Mouse (Mus musculus) midbrain, embryonic 10.5 days (tissue): Measurements from ENCODE around the gene Ltbp3. TPM values are rescaled to one million over a fixed set of nuclear protein-coding genes. Genes with fewer than 3 reads are reported as not detected.

Experiments used
- DNase-seq: peaks from one replicate; pipeline ENCODE4 v3.0.0-alpha.2; 2017; ENCODE audit warnings: low spot score
- H3K27ac ChIP-seq: fragments of 300-500 bp; sonication (generic); replicated peaks from 2 replicates; pipeline ENCODE4 v1.5.1; 2016; ENCODE audit warnings: mild to moderate bottlenecking
- H3K27me3 ChIP-seq: fragments of 300-500 bp; sonication (generic); 2 replicates; pipeline ENCODE4 v1.6.1; 2016; ENCODE audit warnings: low read depth, mild to moderate bottlenecking; ENCODE audit not compliant: poor library complexity, severe bottlenecking
- H3K36me3 ChIP-seq: fragments of 300-500 bp; sonication (generic); 2 replicates; pipeline ENCODE4 v1.6.1; 2016; ENCODE audit warnings: mild to moderate bottlenecking, moderate library complexity
- H3K4me1 ChIP-seq: fragments of 300-500 bp; sonication (generic); 2 replicates; pipeline ENCODE4 v1.6.1; 2016
- H3K4me3 ChIP-seq: fragments of 300-500 bp; sonication (generic); 2 replicates; pipeline ENCODE4 v1.5.1; 2016; ENCODE audit warnings: mild to moderate bottlenecking, moderate library complexity
- H3K9me3 ChIP-seq: fragments of 300-500 bp; sonication (generic); replicated peaks from 2 replicates; pipeline ENCODE4 v1.6.1; 2016; ENCODE audit warnings: mild to moderate bottlenecking
- WGBS: fragments of 180-500 bp; shearing (Covaris S2); methylation state at CpG from one replicate; pipeline ENCODE4 v1.1.7; 2016; 5-methylcytosine and 5-hydroxymethylcytosine counted together
- polyA plus RNA-seq: library from polyadenylated mRNA; unstranded; fragments of >200 nt; fragmentation: Nextera tagmentation; extraction: Ambion mirVana; gene quantifications from 2 replicates; pipeline ENCODE4 v1.2.1, GENCODE M21; 2016

The Ltbp3 gene
- polyA plus RNA-seq, 1 experiment from 2014 or later = 2.9 TPM

DNA sequence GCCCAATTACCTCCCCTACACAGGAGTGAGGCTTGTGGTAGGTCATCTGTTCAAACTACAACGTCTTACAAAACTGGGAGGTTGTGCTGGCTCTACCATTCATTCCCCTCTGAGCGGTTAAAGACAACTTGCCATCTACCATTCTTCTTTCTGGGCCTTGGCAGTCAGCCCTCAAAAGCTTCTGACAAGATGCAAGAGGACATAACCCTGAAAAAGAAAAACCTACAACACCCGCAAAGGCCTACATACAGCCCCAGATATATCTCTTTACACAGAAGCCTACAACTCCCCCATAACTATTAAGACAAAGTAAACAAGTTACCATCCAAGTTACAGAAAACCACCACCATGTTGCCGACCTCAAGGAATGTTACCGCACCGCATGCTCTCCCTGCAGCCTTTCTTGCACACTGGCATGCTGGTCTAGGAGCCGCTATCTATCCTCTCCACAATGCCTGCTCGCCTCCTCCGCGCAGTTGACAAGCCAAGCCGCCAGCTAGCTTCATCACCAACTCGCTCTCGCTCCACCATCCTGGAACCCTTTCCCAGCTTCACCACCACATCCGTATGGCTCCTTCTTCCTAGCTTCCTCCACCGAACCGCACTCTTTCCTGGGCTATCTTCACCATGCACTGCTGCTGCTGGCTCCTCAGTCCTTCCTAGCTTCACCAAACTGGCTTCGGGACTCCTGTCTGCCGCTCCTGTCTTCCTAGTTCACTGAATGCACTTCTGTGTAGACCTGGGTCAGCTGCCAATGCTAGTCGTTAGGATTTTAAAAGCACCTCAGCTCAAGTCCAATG lies 60.1 kb downstream of the Ltbp3 start:
- peak overlapping the region; percentile 99 for H3K4me3 ChIP-seq
- WGBS = under 1% methylated on average over 19 of the region's 19 CpGs
- peak overlapping the region; percentile 100 for H3K27ac ChIP-seq
- peaks cover 59% of the 10 kb centered on the region for H3K4me1 ChIP-seq
- DNase-seq = peak; percentile 63
- no peaks in the 10 kb centered on the region for H3K9me3 ChIP-seq
- H3K27me3 ChIP-seq = no peaks in the 10 kb centered on the region
- peaks cover 53% of the 10 kb centered on the region for H3K36me3 ChIP-seq

DNA sequence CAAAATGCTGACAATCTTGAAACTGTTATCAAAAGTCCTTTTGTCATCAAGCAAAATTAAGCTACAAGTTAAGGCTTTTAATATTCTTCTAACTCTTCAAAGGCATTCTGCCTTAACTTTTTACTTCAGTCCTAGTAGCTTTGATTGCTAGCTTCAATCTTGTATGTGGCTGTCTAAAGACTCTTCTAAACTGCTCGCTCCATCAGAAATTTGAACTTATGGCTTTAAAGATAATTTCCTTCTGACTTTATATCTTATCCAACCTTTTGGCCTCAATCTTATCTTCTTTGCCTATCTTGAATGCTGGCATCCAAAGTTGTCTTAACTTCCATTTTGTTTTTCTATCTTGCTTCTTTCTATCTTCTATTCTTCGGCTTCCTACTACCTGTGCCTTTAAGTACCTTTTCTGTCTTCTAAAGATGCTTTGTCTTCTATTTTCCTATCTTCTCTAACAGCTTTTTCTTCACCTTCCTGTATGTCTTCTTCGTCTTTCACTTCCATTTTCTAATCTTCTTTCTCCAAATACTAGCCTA lies 60.8 kb downstream of the Ltbp3 start:
- peak overlapping the region; percentile 99 for H3K4me3 ChIP-seq
- no peaks in the 10 kb centered on the region for H3K9me3 ChIP-seq
- peak overlapping the region; percentile 100 for H3K27ac ChIP-seq
- H3K27me3 ChIP-seq = no peaks in the 10 kb centered on the region
- H3K36me3 ChIP-seq = peaks cover 46% of the 10 kb centered on the region
- no peak for DNase-seq
- WGBS = 16% methylated on average over 3 of the region's 3 CpGs
- peaks cover 60% of the 10 kb centered on the region for H3K4me1 ChIP-seq

DNA sequence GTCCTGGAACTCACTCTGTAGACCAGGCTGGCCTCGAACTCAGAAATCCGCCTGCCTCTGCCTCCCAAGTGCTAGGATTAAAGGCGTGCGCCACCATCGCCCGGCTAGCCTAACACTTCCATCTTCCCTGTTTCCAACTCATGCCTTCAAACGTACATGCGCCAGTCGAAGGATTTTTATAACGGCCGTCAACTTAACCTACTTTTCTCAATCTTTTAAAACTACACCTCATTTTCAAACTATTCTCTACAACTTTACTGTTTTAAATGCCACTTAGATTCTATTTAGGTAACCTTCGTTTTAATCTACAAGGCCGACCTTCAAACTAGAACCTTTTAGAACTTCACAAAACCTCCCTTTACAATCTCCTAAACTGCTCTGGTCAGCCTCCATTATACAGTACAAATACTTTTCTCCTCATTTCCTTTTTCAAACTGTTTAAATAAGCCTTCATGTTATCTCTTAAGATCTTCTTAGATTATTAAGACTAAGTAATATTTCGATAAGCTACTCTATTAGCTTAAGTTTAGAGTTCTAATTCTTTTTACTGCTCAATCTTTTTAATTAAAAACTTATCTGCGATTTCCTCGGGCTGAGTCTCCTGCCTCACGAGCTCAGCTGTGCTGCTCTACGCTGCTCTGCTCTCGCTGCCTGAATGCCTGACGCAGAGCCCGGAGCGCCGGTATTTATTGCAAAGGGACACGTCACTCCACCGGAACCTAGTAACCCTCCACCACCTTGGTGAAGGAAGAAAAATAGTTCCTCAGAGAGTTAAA lies 61.5 kb downstream of the Ltbp3 start:
- peak; percentile 94 for DNase-seq
- H3K27me3 ChIP-seq = no peaks in the 10 kb centered on the region
- H3K4me3 ChIP-seq = peak overlapping the region; percentile 99
- WGBS = under 1% methylated on average over 25 of the region's 25 CpGs
- peaks cover 60% of the 10 kb centered on the region for H3K4me1 ChIP-seq
- H3K27ac ChIP-seq = peak overlapping the region; percentile 100
- peaks cover 39% of the 10 kb centered on the region for H3K36me3 ChIP-seq
- no peaks in the 10 kb centered on the region for H3K9me3 ChIP-seq

DNA sequence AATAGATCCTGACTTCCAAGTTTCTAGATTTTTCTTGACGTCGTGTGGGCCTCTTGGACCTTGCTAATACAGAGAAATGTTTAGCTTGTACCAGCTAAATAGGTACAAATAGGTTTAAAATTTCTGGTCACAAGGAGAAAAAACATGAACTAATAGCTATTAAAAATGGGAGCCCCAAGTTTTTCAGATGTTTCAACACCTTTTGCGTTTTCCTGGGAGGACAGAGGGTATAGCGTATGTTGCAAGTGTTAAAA lies 62.0 kb downstream of the Ltbp3 start:
- no peaks in the 10 kb centered on the region for H3K9me3 ChIP-seq
- peaks cover 60% of the 10 kb centered on the region for H3K4me1 ChIP-seq
- peak overlapping the region; percentile 100 for H3K27ac ChIP-seq
- H3K36me3 ChIP-seq = peaks cover 34% of the 10 kb centered on the region
- no peak for DNase-seq
- H3K4me3 ChIP-seq = peak overlapping the region; percentile 99
- H3K27me3 ChIP-seq = no peaks in the 10 kb centered on the region
- under 1% methylated on average over 4 of the region's 4 CpGs for WGBS

DNA sequence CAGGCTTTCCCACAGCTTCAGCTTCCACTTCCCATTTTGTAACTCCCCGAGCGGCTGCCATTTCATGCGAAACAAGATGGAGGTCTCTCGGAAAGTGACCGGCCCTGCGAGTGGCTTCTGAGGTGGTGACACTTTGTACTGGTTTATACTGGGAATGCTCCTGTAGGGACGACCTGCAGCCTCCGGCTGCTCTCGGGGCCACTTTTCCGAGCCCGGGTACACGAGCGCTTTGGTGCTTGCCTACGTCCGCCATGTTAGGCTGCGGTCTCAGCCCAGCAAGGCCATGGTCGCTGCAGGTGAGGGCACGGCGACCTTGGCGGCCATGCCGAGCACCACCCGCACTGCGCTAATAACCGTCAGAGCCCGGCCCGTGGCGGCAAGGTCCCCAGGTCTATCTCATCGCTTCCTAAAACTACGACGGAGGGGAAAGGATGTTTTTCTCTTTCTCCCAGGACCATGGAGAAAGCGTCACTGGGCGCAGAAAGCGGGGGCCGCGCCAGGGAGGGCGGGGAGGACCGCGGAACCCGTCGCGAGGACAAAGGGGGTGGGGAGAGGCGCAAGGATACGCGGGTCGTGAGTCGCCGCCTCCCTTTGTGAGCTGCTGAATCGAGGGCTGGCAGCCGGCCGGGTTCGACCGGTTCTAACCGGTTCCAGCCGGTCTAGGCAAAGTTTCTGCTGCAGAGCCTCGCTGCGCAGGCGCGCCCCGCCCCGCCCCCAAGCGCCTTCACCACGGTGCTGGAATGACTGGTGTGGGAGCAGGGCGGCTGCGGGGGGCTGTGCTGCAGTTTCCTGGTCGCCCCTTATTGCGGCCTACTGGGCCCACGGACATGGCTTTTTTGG lies 62.6 kb downstream of the Ltbp3 start:
- Histone ChIP-seq H3K27me3 (no peaks in the 10 kb centered on the region), H3K4me1 (peaks cover 57% of the 10 kb centered on the region), H3K36me3 (peaks cover 28% of the 10 kb centered on the region), H3K4me3 (peak overlapping the region; percentile 99), H3K9me3 (no peaks in the 10 kb centered on the region), H3K27ac (peak overlapping the region; percentile 100)
- under 1% methylated on average over 67 of the region's 67 CpGs for WGBS
- peak; percentile 100 for DNase-seq

DNA sequence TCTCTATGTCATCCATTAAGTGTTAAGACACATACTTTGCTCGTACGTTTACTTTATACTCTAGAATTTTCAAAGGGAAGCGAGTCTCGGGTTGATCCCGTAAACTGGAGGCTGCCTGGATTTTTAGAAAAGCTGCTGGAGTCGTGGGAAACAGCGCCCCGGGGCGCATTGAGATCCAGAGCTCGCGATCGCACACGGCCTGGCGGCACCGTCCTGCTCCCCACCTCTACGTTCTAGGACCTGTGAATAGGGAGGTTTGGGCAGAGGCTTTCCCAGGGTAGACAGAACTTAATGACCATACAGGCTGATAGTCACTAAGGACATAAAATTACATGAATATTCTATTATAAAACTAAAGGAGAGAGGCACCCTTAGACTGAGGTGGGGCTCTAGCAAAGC lies 63.2 kb downstream of the Ltbp3 start:
- DNase-seq = no peak
- peaks cover 57% of the 10 kb centered on the region for H3K4me1 ChIP-seq
- WGBS = under 1% methylated on average over 16 of the region's 16 CpGs

DNA sequence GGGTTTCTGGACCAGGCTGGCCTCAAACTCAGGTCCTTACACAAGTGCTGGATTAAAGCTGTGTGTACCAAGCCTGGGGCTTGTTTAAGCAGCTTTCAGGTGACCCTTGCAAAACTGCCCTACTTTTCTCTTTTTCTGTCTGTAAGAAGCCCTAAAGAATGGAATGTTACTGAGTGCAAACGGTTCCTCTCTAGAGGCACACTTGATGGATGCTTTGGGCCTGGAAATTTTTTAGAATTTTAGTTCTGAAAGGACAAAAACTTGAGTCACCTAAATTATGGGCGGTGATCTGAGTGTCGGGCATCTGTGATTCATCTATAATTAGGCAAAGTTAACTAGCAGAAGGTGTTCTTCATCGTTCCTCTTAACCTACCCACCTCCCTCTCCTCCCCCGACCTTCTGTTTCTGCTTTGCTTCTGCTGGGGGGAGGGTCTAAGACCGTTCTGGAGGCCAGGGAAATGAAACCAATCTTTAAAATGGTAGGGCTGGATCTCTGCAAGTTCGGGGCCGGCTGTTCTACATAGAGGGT lies 63.7 kb downstream of the Ltbp3 start:
- no peak for DNase-seq
- no peaks in the 10 kb centered on the region for H3K27me3 ChIP-seq
- peaks cover 63% of the 10 kb centered on the region for H3K4me1 ChIP-seq
- 41% methylated on average over 8 of the region's 8 CpGs for WGBS
- peak overlapping the region; percentile 99 for H3K4me3 ChIP-seq
- H3K9me3 ChIP-seq = no peaks in the 10 kb centered on the region
- H3K36me3 ChIP-seq = peaks cover 17% of the 10 kb centered on the region
- H3K27ac ChIP-seq = peak overlapping the region; percentile 100

More for the DNA sequence above, 63.2 kb downstream of the Ltbp3 start:
- Histone ChIP-seq H3K4me3 (peak overlapping the region; percentile 99), H3K27ac (peak overlapping the region; percentile 100), H3K9me3 (no peaks in the 10 kb centered on the region), H3K27me3 (no peaks in the 10 kb centered on the region), H3K36me3 (peaks cover 22% of the 10 kb centered on the region)

DNA sequence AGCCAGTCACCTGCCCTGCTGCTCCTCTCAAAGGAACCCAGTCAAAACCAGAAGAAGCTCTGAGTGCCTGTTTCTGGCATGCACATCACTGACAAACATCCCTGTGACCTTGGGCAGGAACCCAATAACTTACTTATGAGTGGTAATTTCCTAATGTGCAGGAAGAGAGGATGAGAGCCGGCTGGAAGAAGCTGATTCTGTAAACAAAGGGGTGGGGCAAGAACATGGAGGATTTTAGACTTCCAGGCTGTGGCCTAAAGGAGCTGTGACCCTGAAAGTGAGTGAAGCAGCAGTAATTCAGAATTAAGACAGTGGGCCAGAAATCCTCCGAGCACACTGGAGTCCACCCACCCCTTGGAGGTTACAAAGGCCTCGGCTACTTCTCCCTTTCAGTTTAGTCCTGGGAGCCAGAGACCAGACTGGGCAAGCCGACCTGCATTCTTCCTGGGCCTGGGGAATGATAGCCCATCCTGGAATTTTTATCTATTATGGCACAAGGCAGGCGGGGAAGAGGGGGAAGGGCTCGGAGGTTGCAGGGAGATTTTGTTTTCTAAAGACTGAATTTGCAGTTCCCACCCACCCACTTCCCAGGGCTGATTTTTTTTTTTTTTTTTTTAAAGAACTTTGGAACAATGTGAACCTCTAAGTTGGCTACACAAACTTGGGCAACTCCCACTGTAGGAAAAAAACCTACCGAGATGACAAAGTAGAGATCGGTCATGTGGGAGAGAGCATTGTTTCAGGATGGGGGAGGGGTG lies 65.5 kb downstream of the Ltbp3 start:
- H3K4me3 ChIP-seq = peak overlapping the region; percentile 27
- DNase-seq = no peak
- 3% methylated on average over 8 of the region's 8 CpGs for WGBS

DNA sequence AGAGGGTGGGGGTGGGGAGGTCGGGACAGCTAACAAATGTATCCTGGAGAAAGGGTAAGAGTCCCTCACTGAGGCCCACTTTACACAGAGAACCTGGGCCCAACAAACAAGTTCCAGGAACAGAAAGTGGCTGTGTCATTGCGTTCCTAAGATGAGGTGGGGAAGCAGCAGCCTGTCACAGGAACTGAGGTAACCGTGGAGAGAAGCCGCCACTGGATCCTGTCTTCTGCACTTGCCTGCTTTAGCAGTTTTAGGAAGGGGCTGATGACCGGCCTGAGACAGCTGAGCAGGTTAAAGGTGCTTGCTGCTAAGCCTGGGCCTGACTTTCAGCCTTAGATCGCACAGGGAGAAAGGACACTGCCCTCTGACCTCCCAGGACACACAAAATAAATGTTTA lies 66.1 kb downstream of the Ltbp3 start:
- no peak for DNase-seq
- Histone ChIP-seq H3K4me1 (peaks cover 87% of the 10 kb centered on the region), H3K4me3 (peak overlapping the region; percentile 27)

More for the DNA sequence above, 65.5 kb downstream of the Ltbp3 start:
- Histone ChIP-seq H3K9me3 (no peaks in the 10 kb centered on the region), H3K36me3 (no peaks in the 10 kb centered on the region), H3K27ac (peak overlapping the region; percentile 88), H3K27me3 (no peaks in the 10 kb centered on the region), H3K4me1 (peaks cover 81% of the 10 kb centered on the region)

DNA sequence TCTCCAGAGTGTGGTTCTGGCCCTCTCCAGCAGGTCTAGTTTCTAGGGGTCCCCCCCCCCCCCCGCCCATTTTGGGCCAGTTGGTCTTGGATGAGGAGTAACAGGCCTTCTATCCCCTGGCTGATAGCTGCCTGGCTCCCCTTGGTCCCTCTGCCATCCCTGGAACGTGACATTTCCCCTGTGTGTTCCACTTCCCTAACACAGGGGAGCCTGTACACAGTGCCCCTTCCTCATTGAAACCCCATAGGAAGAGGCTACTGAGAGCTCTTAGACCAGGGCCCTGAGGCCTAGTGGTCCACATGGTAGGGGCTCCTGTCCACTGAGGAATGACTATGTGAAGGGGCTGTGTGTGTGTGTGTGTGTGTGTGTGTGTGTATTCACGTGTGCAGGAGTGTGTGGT lies 67.0 kb downstream of the Ltbp3 start:
- Histone ChIP-seq H3K36me3 (no peaks in the 10 kb centered on the region), H3K9me3 (no peaks in the 10 kb centered on the region), H3K27ac (peak overlapping the region; percentile 88), H3K27me3 (no peaks in the 10 kb centered on the region), H3K4me1 (peaks cover 94% of the 10 kb centered on the region), H3K4me3 (no peak overlapping the region)
- no peak for DNase-seq
- 64% methylated on average over 3 of the region's 3 CpGs for WGBS

More for the DNA sequence above, 66.1 kb downstream of the Ltbp3 start:
- Histone ChIP-seq H3K27me3 (no peaks in the 10 kb centered on the region), H3K9me3 (no peaks in the 10 kb centered on the region), H3K36me3 (no peaks in the 10 kb centered on the region), H3K27ac (peak overlapping the region; percentile 88)
- 16% methylated on average over 6 of the region's 6 CpGs for WGBS
